Mouse (Mus musculus) liver, embryonic 14.5 days (tissue): ENCODE results near the gene Hsf4.

Source experiments
- CTCF ChIP-seq: IDR thresholded peaks from 2 replicates; pipeline ENCODE4 v1.5.1; 2016; ENCODE audit warnings: antibody characterized with exemption, low read depth, control low read depth
- EP300 ChIP-seq: IDR thresholded peaks from 2 replicates; pipeline ENCODE4 v1.6.1; 2016; ENCODE audit warnings: antibody characterized with exemption, low read depth

DNA sequence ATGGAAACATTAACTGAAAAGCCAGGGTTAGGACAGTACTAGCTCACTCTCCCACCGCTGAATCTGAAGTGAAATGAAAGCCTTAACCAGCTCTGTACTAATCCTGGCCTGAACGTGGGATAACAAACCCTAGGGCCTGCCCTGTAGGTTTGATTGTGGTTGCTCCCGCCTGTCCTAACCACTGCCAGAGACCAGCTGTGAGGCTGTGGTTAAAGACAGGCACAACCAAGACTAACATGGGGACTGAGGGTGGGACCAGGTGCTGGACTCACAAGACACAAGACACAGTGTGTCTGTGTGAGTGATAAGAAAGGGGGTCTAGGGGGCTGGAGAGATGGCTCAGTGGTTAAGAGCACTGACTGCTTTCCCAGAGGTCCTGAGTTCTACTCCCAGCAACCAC, 11.0 kb downstream of the Hsf4 start:
- no peak for TF ChIP-seq CTCF
- no peak for TF ChIP-seq EP300
